Mouse (Mus musculus): Measurements from ENCODE around the gene Gm32687. TPM values are rescaled to one million over a fixed set of nuclear protein-coding genes. Genes with fewer than 3 reads are reported as not detected.
"Not testable (repeated sequence)": the region's sequence is repeated elsewhere in the genome, so short reads cannot be mapped to it uniquely, and the experiment has no call there.

Gene Gm32687
- total RNA-seq (2021), result 1 to 10 TPM; 2.0 to 2.9 TPM
- long read RNA-seq, experiment 1, partial matches to known transcripts, result 0 of 4 reads
- long read RNA-seq, experiment 1, other reads (novel, unspliced or antisense), result 3 of 4 reads
- long read RNA-seq, experiment 2, partial matches to known transcripts, result 0 of 2 reads
- long read RNA-seq, experiment 2, other reads (novel, unspliced or antisense), result 2 of 2 reads

DNA sequence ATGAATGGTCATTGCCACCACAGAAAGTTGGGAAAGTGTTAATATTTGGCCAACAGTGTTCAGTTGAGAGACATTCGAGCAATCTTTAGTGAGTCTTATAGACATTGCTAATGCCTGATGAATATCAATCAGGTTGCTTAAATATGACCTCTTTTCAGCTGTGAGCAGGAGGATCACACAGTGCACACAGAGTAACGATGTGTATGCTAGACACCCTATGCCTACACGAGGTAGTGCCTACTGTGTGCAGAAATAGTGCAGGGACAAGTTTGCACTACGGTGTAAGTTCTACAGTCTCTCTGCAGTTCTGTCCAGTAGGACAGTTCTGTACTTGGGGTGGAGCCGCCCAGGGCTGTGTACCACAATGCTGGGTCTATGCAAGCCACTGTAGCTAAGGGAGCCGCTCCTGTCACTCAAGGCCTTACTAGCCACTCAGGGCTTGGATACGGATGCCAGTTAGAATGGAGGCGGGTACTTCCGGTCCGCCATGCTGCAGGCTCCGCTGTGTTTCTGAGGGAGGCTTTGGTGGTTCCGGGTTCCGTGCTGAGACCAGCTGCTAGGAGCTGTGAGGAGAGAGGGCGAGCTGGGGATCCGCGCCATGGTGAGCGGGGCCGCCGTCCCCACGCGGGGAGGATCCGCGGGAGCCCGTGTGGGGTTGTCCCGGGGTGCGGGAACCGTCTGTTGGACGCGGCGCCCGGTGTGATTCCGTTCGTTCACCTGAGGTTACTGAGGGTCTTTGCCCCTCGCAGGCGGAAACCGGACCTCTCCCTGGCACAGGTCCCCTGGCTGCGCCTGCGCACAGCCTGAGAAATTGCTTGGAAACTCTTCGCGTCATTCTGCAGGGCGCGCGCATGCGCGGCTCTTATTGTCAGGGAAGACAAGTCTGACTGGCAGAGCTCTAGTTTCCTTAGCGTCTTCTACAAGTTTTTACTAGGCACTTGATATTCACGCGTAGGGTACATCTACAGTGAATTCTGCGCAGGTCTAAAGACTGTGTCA lies at the start of gene Gm32687:
Gm32687 (plus strand) TSS at position 526 of the 999 bp plus-strand sequence.
- peak; percentile 7 for DNase-seq
- H3K27ac ChIP-seq; intact Hi-C loops (cut with DNase I); H3K4me3 ChIP-seq: not testable (repeated sequence)

DNA sequence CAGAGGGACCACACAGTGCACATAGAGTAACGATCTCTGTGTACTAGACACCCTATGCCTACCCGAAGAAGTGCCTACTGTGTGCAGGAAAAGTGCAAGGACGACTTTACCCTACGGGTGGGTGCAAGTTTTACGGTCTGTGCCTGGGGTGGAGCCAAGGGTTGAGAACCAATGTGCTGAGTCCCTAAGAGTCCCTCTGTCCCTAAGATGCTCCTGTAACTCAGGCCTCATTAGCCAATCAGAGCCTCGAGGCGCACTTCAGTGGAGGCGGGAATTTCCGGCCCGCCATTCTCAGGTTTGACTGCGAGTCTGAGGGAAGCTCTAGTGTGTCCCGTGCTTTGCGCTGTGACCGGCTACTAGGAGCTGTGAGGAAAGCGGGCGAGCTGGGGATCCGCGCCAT lies 17.5 kb upstream of the Gm32687 start:
- DNase-seq; intact Hi-C loops (cut with DNase I); H3K27ac ChIP-seq; H3K4me3 ChIP-seq: not testable (repeated sequence)

GRCm38 (mm10) chr10:81929842-81930743 lies 66.4 kb downstream of the Gm32687 start, which contains the start of gene Zfp781:
Gene Zfp781, minus strand, starts transcription at chr10:81930480.
- H3K4me3 ChIP-seq; H3K27ac ChIP-seq; intact Hi-C loops (cut with DNase I); DNase-seq: not testable (repeated sequence)

Other genes starting within 250 kb of the Gm32687 start
- gene Sirt6, start 236.1 kb upstream of the Gm32687 start, total RNA-seq (2021), result 1 to 10 TPM; 4.7 to 5.6 TPM
- 10 to 100 TPM in 1 of 2 experiments, 1 to 10 TPM in 1; 6.8 to 10.5 TPM for gene Ankrd24, start 235.4 kb upstream of the Gm32687 start, total RNA-seq (2021)
- gene Gm10778, start 214.9 kb upstream of the Gm32687 start, total RNA-seq (2021), result 1 to 10 TPM; 1.8 TPM
- 1 to 10 TPM; 3.9 to 5.7 TPM for gene Zfp433, start 159.1 kb upstream of the Gm32687 start, total RNA-seq (2021)
- gene Gm3055, start 92.8 kb upstream of the Gm32687 start, total RNA-seq (2021), result 1 to 10 TPM in 1 of 2 experiments, under 1 TPM in 1; 0.61 to 1.7 TPM
- gene Gm4767, start 51.7 kb upstream of the Gm32687 start, total RNA-seq (2021), result 1 to 10 TPM in 1 of 2 experiments, under 1 TPM in 1; 0.89 to 1.0 TPM
- gene Zfp781, start 66.5 kb downstream of the Gm32687 start, total RNA-seq (2021), result under 1 TPM; 0.33 to 0.53 TPM
- gene Zfp873, start 184.2 kb downstream of the Gm32687 start, total RNA-seq (2021), result 1 to 10 TPM; 1.6 to 1.9 TPM
- gene BC024063, start 219.4 kb downstream of the Gm32687 start, total RNA-seq (2021), result 1 to 10 TPM in 1 of 2 experiments, under 1 TPM in 1; 0.59 to 1.1 TPM